Mouse (Mus musculus) lung, adult 2 months (tissue): ENCODE measurements at regions not wholly inside any gene's neighbourhood (a gene's known extent, or its start where the extent isn't known, plus 50 kb on each side); places are given as distances from the start of the nearest gene placed in this dataset.

Source experiments
- DNase-seq: peaks from one replicate; pipeline ENCODE4 v3.0.0; 2022
- H3K4me1 ChIP-seq: fragments of 200-500 bp; 2 replicates; pipeline ENCODE4 v1.6.1; 2011; ENCODE audit warnings: low read length; ENCODE audit not compliant: control insufficient read depth, insufficient read depth
- H3K4me3 ChIP-seq: fragments of 200-500 bp; replicated peaks from 2 replicates; pipeline ENCODE3; 2011; ENCODE audit warnings: low read depth, mild to moderate bottlenecking, control low read depth, low read length; ENCODE audit errors: extremely low read depth
- CTCF ChIP-seq: fragments of 200-500 bp; IDR thresholded peaks from 2 replicates; pipeline ENCODE4 v1.5.1; 2011; ENCODE audit warnings: mild to moderate bottlenecking, low read length, control low read depth; ENCODE audit not compliant: insufficient read depth
- POLR2A ChIP-seq: fragments of 200-500 bp; IDR thresholded peaks from 2 replicates; pipeline ENCODE4 v1.6.1; 2011; ENCODE audit warnings: low read depth, mild to moderate bottlenecking, control low read depth, low read length, borderline replicate concordance; ENCODE audit errors: extremely low read depth
- WGBS: fragments of 180-500 bp; shearing (Covaris S2); methylation state at CpG from one replicate; pipeline ENCODE4 v1.1.7; 2018; 5-methylcytosine and 5-hydroxymethylcytosine counted together

GRCm38 (mm10) chr2:109502186-109502585 is 172.3 kb upstream of the Bdnf start:
- DNase-seq, result no peak
- no peaks in the 10 kb centered on the region for H3K4me1 ChIP-seq
- H3K4me3 ChIP-seq, result no peak overlapping the region
- 48% methylated on average over 5 of the region's 5 CpGs for WGBS
- TF ChIP-seq CTCF (no peak), POLR2A (no peak)

DNA sequence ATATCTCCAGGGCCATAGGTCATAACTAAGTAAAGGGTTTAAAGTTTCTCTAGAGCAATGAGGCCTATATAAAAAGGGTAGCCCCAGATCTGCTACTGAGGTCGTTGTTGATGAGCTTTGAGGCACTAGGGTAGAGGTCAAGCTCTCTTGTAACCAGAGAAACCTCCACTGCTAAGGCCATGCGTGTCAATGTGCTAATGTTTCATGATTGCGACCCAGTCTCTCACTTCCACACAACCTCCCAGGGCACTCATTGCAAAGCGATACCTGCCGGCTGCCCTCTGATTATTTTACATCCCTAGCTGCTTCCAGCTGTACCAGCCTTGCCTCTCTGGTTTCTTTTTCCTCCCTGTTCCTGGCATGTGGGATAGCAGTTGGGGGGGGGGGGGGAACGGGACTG is 169.6 kb upstream of the Bdnf start:
- TF ChIP-seq CTCF, result no peak
- TF ChIP-seq POLR2A, result no peak
- Histone ChIP-seq H3K4me3 (no peak overlapping the region), H3K4me1 (no peaks in the 10 kb centered on the region)
- 67% methylated on average over 6 of the region's 6 CpGs for WGBS
- DNase-seq, result no peak

GRCm38 (mm10) chr2:109510070-109510979 is 164.2 kb upstream of the Bdnf start:
- 60% methylated on average over 8 of the region's 8 CpGs for WGBS
- TF ChIP-seq POLR2A (no peak), CTCF (no peak)
- no peaks in the 10 kb centered on the region for H3K4me1 ChIP-seq
- H3K4me3 ChIP-seq, result no peak overlapping the region
- no peak for DNase-seq

DNA sequence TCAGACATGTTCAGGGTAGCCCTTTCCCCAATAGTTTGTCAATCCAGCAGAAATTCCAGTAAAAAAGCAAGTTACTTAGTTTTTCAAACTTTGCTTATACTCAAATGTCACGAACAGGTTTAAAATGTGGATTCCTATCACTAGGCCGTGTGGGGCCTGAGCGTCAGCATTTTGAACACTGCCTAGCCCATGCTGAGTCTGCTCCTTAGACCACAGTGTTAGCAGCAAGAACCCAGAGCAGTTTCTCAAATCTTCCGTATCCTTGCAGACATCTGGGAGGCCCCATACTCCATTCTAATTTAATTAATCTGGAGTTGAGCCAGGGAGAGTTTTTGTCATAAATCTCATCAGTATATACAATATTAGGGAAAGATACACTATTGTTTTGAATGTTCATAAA is 163.4 kb upstream of the Bdnf start:
- DNase-seq, result no peak
- Histone ChIP-seq H3K4me1 (no peaks in the 10 kb centered on the region), H3K4me3 (no peak overlapping the region)
- WGBS, result 78% methylated on average over 4 of the region's 4 CpGs
- TF ChIP-seq CTCF (no peak), POLR2A (no peak)

DNA sequence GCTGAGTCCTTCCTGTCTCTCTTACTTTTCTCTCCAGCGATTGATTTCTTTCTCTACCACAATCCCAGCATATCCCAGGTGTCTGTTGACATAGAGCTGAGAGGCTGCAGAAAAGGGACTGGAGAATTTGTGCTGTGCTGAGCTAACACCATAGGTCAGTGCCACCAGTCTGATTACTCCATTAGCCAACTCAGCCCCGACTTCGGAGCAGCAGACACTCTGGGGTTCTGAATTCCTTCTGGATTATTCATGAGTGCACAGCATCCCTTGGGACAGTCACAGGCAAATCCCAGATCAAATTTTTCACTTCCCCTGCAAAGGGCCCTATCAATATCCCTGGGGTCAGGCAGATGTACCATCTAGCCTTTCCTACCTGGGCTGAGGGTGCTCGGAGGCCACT is 155.2 kb upstream of the Bdnf start:
- DNase-seq, result no peak

GRCm38 (mm10) chr2:109520471-109520870 is 154.0 kb upstream of the Bdnf start:
- no peaks in the 10 kb centered on the region for H3K4me1 ChIP-seq
- H3K4me3 ChIP-seq, result no peak overlapping the region
- 46% methylated on average over 3 of the region's 3 CpGs for WGBS
- TF ChIP-seq CTCF (no peak), POLR2A (no peak)
- no peak for DNase-seq

More for the DNA sequence above, 155.2 kb upstream of the Bdnf start:
- no peak for TF ChIP-seq POLR2A
- TF ChIP-seq CTCF, result no peak
- no peaks in the 10 kb centered on the region for H3K4me1 ChIP-seq
- H3K4me3 ChIP-seq, result no peak overlapping the region
- 67% methylated on average over 4 of the region's 4 CpGs for WGBS

GRCm38 (mm10) chr2:109539519-109539918 is 135.0 kb upstream of the Bdnf start:
- Histone ChIP-seq H3K4me1 (no peaks in the 10 kb centered on the region), H3K4me3 (no peak overlapping the region)
- TF ChIP-seq POLR2A, result no peak
- no peak for TF ChIP-seq CTCF
- DNase-seq, result no peak
- 59% methylated on average over 1 of the region's 1 CpGs for whole genome bisulfite sequencing

- 81% methylated on average over 7 of the region's 7 CpGs for WGBS
- H3K4me3 ChIP-seq, result no peak overlapping the region
- no peak for TF ChIP-seq CTCF
- H3K4me1 ChIP-seq, result no peaks in the 10 kb centered on the region
- DNase-seq, result no peak
Observed at GRCm38 (mm10) chr2:109546486-109547115, 127.9 kb upstream of the Bdnf start.

DNA sequence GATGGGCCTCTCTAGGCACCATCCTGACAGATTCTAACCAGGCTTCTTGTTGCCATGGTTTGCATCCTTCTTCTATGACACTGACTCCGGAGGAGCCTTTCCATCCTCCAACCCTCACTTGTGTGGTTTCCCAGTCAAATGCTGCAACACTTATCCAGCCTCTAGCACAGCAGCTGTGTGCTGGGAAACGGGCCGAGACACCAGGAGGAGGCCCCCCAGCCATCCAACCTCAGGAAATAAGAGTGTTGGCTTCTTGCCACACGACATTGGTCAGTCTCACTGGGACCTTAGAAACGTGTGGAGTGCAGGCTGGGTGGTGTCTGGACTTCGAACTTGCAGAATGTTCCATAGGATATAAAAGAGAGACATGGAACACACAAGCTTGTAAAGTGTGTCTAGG is 119.9 kb upstream of the Bdnf start:
- Histone ChIP-seq H3K4me1 (no peaks in the 10 kb centered on the region), H3K4me3 (no peak overlapping the region)
- WGBS, result 57% methylated on average over 6 of the region's 6 CpGs
- TF ChIP-seq CTCF, result no peak
- no peak for TF ChIP-seq POLR2A
- no peak for DNase-seq
